Mouse (Mus musculus) heart, adult 2 months (tissue): ENCODE data around the gene Ascl1.

ENCODE experiments used
- CTCF ChIP-seq: fragments of 200-600 bp; IDR thresholded peaks from 2 replicates; pipeline ENCODE4 v1.8.1; 2022; ENCODE audit warnings: antibody characterized with exemption, mild to moderate bottlenecking, moderate library complexity
- EP300 ChIP-seq: fragments of 200-500 bp; IDR thresholded peaks from 2 replicates; pipeline ENCODE4 v1.6.1; 2011; ENCODE audit warnings: low read depth, low read length, control low read depth; ENCODE audit not compliant: insufficient read depth
- POLR2A ChIP-seq: fragments of 200-500 bp; IDR thresholded peaks from 2 replicates; pipeline ENCODE4 v1.6.1; 2011; ENCODE audit warnings: mild to moderate bottlenecking, low read depth, low read length, control low read depth; ENCODE audit not compliant: insufficient read depth

- no peak for TF ChIP-seq CTCF
- TF ChIP-seq EP300, result no peak
- no peak for TF ChIP-seq POLR2A
Observed at GRCm38 (mm10) chr10:87492661-87493551, 554 bp downstream of the Ascl1 start.
